Mouse (Mus musculus): ENCODE measurements around the gene Mecom. TPM values are rescaled to one million over a fixed set of nuclear protein-coding genes. Genes with fewer than 3 reads are reported as not detected.
"Not testable (repeated sequence)": the region's sequence is repeated elsewhere in the genome, so short reads cannot be mapped to it uniquely, and the experiment has no call there.

Mecom gene
- total and polyA plus RNA-seq, 2 experiments from 2014 or later, result 2.6 to 5.1 TPM

DNA sequence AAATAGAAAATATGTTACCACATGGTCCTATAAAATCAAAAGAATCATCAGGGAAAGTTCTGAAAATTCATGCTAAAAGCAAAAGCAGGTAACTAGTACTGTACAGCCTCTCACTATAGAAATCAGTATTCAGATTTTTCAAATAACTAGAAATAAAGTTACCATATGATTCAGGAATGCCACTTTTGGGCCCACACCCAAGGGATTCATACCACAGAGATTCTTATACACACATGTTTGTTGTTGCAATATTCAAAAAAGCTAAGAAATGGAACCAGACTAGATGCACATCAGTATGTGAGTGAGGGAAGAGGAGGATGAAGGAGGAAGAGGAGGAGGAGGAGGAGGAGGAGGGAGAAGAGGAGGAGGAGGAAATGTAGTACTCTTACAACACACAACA lies 106.2 kb downstream of the Mecom start:
- H3K9me3 ChIP-seq (ENCODE audit: low read length), result no peaks in the 10 kb centered on the region
- H3K27ac ChIP-seq (ENCODE audit: low read depth, low read length), result no peak overlapping the region
- no peak overlapping the region for H3K4me2 ChIP-seq (ENCODE audit: low read depth, low read length, poor library complexity, severe bottlenecking)
- no peak for DNase-seq (ENCODE audit: low spot score)
- no peak for TF ChIP-seq CTCF (IDR thresholded peaks at IDR 0.05)
- no peaks in the 10 kb centered on the region for H3K4me1 ChIP-seq (ENCODE audit: insufficient read depth, low read length)
- ATAC-seq (ENCODE audit: low FRiP score), result no peak
- no peaks in the 10 kb centered on the region for H3K36me3 ChIP-seq (ENCODE audit: insufficient read depth, low read length)
- no peak overlapping the region for H3K9ac ChIP-seq (replicated peaks; ENCODE audit: low read length, poor library complexity, severe bottlenecking)
- no peak overlapping the region for H3K4me3 ChIP-seq (ENCODE audit: low read depth, low read length)
- H3K27me3 ChIP-seq (ENCODE audit: insufficient read depth, low read length), result no peaks in the 10 kb centered on the region

- TF ChIP-seq CTCF (IDR thresholded peaks at IDR 0.05), result no peak
- H3K9ac ChIP-seq (replicated peaks; ENCODE audit: low read length, poor library complexity, severe bottlenecking), result no peak overlapping the region
- WGBS, result 62% methylated on average over 7 of the region's 7 CpGs
Observed at GRCm38 (mm10) chr3:30438007-30438406, 109.8 kb downstream of the Mecom start.

DNA sequence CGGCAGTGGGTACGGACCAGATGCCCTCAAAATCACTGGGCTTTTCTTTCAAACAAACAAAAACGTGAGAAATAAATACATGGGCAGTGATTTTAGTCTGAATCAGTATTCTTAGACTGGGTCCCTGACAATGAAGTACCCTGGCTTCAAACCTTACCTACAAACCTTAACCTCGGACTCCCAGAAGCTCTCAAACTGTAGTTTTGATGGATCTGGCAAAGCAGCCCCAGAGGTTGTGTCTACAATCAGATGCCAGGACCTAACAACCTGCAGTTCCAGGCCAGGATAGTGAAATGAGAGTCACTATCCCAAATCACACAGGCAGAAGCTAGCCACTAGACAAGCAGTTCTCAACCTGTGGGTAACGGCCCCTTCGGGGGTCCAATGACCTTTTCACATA lies 111.2 kb downstream of the Mecom start:
- WGBS, result 85% methylated on average over 6 of the region's 6 CpGs
- H3K27ac ChIP-seq (ENCODE audit: low read depth, low read length), result no peak overlapping the region
- no peaks in the 10 kb centered on the region for H3K9me3 ChIP-seq (ENCODE audit: low read length)
- no peaks in the 10 kb centered on the region for H3K27me3 ChIP-seq (ENCODE audit: insufficient read depth, low read length)
- H3K9ac ChIP-seq (replicated peaks; ENCODE audit: low read length, poor library complexity, severe bottlenecking), result no peak overlapping the region
- H3K36me3 ChIP-seq (ENCODE audit: insufficient read depth, low read length), result no peaks in the 10 kb centered on the region
- no peaks in the 10 kb centered on the region for H3K4me1 ChIP-seq (ENCODE audit: insufficient read depth, low read length)
- no peak for ATAC-seq (ENCODE audit: low FRiP score)
- DNase-seq (ENCODE audit: low spot score), result no peak
- H3K4me3 ChIP-seq (ENCODE audit: low read depth, low read length), result no peak overlapping the region
- H3K4me2 ChIP-seq (ENCODE audit: low read depth, low read length, poor library complexity, severe bottlenecking), result no peak overlapping the region
- TF ChIP-seq CTCF (IDR thresholded peaks at IDR 0.05), result no peak

More at GRCm38 (mm10) chr3:30438007-30438406, 109.8 kb downstream of the Mecom start:
- Histone ChIP-seq H3K4me2 (ENCODE audit: low read depth, low read length, poor library complexity, severe bottlenecking) (no peak overlapping the region), H3K4me1 (ENCODE audit: insufficient read depth, low read length) (no peaks in the 10 kb centered on the region), H3K4me3 (ENCODE audit: low read depth, low read length) (no peak overlapping the region), H3K27ac (ENCODE audit: low read depth, low read length) (no peak overlapping the region), H3K36me3 (ENCODE audit: insufficient read depth, low read length) (no peaks in the 10 kb centered on the region), H3K9me3 (ENCODE audit: low read length) (no peaks in the 10 kb centered on the region), H3K27me3 (ENCODE audit: insufficient read depth, low read length) (no peaks in the 10 kb centered on the region)
- DNase-seq (ENCODE audit: low spot score), result no peak
- no peak for ATAC-seq (ENCODE audit: low FRiP score)

GRCm38 (mm10) chr3:30436131-30436530 lies 111.7 kb downstream of the Mecom start:
- Histone ChIP-seq H3K4me3 (ENCODE audit: low read depth, low read length) (no peak overlapping the region), H3K27ac (ENCODE audit: low read depth, low read length) (no peak overlapping the region), H3K9me3 (ENCODE audit: low read length) (no peaks in the 10 kb centered on the region), H3K4me1 (ENCODE audit: insufficient read depth, low read length) (no peaks in the 10 kb centered on the region), H3K9ac (replicated peaks; ENCODE audit: low read length, poor library complexity, severe bottlenecking) (no peak overlapping the region), H3K36me3 (ENCODE audit: insufficient read depth, low read length) (no peaks in the 10 kb centered on the region), H3K27me3 (ENCODE audit: insufficient read depth, low read length) (no peaks in the 10 kb centered on the region), H3K4me2 (ENCODE audit: low read depth, low read length, poor library complexity, severe bottlenecking) (no peak overlapping the region)
- ATAC-seq (ENCODE audit: low FRiP score), result no peak
- no peak for TF ChIP-seq CTCF (IDR thresholded peaks at IDR 0.05)
- DNase-seq (ENCODE audit: low spot score), result no peak
- 60% methylated on average over 9 of the region's 9 CpGs for WGBS

DNA sequence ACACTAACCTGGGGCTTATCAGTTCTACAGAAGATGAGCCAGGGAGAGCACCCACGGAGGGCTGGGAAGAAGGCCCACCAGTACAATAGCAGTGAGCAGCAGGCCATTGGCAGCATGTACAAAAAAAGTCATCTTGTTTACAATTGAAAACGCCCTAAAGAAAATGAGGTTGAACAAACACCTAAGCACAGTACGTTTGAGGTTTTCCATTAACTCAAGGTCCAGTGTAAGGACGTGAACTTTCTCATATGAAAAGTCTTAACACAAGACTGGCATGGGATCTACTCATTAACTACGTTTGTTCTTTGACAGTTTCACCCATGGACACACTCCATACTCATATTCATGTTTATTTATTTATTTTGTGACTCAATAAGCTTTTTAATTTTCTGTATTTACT lies 118.9 kb downstream of the Mecom start:
- H3K27ac ChIP-seq (ENCODE audit: low read depth, low read length), result no peak overlapping the region
- no peaks in the 10 kb centered on the region for H3K9me3 ChIP-seq (ENCODE audit: low read length)
- no peaks in the 10 kb centered on the region for H3K36me3 ChIP-seq (ENCODE audit: insufficient read depth, low read length)
- H3K4me3 ChIP-seq (ENCODE audit: low read depth, low read length), result no peak overlapping the region
- WGBS, result 81% methylated on average over 5 of the region's 5 CpGs
- DNase-seq (ENCODE audit: low spot score), result no peak
- ATAC-seq (ENCODE audit: low FRiP score), result no peak
- H3K4me1 ChIP-seq (ENCODE audit: insufficient read depth, low read length), result no peaks in the 10 kb centered on the region
- no peak for TF ChIP-seq CTCF (IDR thresholded peaks at IDR 0.05)
- no peak overlapping the region for H3K9ac ChIP-seq (replicated peaks; ENCODE audit: low read length, poor library complexity, severe bottlenecking)
- H3K27me3 ChIP-seq (ENCODE audit: insufficient read depth, low read length), result no peaks in the 10 kb centered on the region
- H3K4me2 ChIP-seq (ENCODE audit: low read depth, low read length, poor library complexity, severe bottlenecking), result no peak overlapping the region

DNA sequence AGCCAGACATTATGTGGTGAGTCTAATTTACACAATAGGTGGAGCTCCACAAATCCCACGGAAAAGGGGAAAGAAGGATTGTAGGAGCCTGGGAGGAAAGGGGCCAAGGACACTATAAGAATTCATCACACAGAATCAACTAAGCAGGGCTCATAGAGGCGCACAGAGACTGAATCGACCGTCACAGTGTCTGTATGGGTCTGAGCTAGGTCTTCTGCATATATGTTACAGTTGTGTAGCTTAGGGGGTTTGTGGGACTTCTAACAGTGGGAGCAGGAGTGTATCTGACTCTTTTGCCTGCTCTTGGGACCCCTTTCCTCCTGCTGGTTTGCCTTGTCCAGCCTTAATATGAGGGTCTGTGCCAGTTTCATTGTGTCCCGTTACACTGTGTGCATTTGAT lies 123.8 kb downstream of the Mecom start:
- Histone ChIP-seq H3K9me3 (ENCODE audit: low read length) (no peaks in the 10 kb centered on the region), H3K9ac (replicated peaks; ENCODE audit: low read length, poor library complexity, severe bottlenecking) (no peak overlapping the region), H3K4me1 (ENCODE audit: insufficient read depth, low read length) (no peaks in the 10 kb centered on the region), H3K4me3 (ENCODE audit: low read depth, low read length) (no peak overlapping the region), H3K27ac (ENCODE audit: low read depth, low read length) (no peak overlapping the region), H3K36me3 (ENCODE audit: insufficient read depth, low read length) (no peaks in the 10 kb centered on the region), H3K4me2 (ENCODE audit: low read depth, low read length, poor library complexity, severe bottlenecking) (no peak overlapping the region), H3K27me3 (ENCODE audit: insufficient read depth, low read length) (no peaks in the 10 kb centered on the region)
- ATAC-seq (ENCODE audit: low FRiP score) (no peak), DNase-seq (ENCODE audit: low spot score) (no peak)
- 87% methylated on average over 5 of the region's 5 CpGs for WGBS
- TF ChIP-seq CTCF (IDR thresholded peaks at IDR 0.05), result no peak

DNA sequence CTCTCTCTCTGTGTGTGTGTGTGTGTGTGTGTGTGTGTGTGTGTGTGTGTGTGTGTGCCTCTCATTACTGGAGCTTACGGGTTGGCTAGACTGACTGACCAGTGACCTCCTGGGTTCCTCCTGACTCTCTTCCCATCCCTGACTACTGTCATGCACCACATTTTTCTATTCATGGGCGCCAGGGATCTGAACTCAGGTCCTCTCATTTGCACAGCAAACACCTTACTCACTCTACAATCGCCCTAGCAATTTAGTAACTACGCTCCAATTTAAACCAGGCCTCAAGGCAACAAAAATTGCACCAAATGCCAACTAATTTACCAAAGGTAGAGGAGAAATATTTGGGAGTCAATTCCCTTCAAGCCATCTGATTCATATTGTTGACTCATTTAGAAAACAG lies 125.9 kb downstream of the Mecom start:
- DNase-seq (ENCODE audit: low spot score); H3K4me1 ChIP-seq (ENCODE audit: insufficient read depth, low read length); H3K9ac ChIP-seq (replicated peaks; ENCODE audit: low read length, poor library complexity, severe bottlenecking); H3K4me3 ChIP-seq (ENCODE audit: low read depth, low read length); ATAC-seq (ENCODE audit: low FRiP score); H3K27ac ChIP-seq (ENCODE audit: low read depth, low read length); H3K36me3 ChIP-seq (ENCODE audit: insufficient read depth, low read length); H3K4me2 ChIP-seq (ENCODE audit: low read depth, low read length, poor library complexity, severe bottlenecking); H3K27me3 ChIP-seq (ENCODE audit: insufficient read depth, low read length); H3K9me3 ChIP-seq (ENCODE audit: low read length): not testable (repeated sequence)
- WGBS, result 98% methylated on average over 4 of the region's 4 CpGs

Measured in midbrain, postnatal 0 days (tissue).